Mouse (Mus musculus) cerebellum, postnatal 10 days (tissue): ENCODE measurements around the gene Aldh4a1.
A peak's percentile ranks its signal among the peaks of the same experiment; 100 is the strongest.

Experiments used
- DNase-seq, 2 experiments: peaks; one replicate each; pipeline ENCODE4 v3.0.0; 2021; ENCODE audit warnings: mixed read lengths in 2 of 2

The Aldh4a1 gene

GRCm38 (mm10) chr4:139622373-139623282, at the start of gene Aldh4a1:
Aldh4a1 (plus strand) TSS chr4:139622866.
- peak; percentile 93 to 95 for DNase-seq

- DNase-seq = peak in 1 of 2 experiments; percentile 17
Measured at GRCm38 (mm10) chr4:139572928-139573512, 49.6 kb upstream of the Aldh4a1 start.

GRCm38 (mm10) chr4:139574156-139574798, 48.4 kb upstream of the Aldh4a1 start:
- peak; percentile 99 to 100 for DNase-seq

GRCm38 (mm10) chr4:139574799-139575672, 47.6 kb upstream of the Aldh4a1 start:
- DNase-seq = peak; percentile 76 to 82

GRCm38 (mm10) chr4:139575673-139576003, 47.0 kb upstream of the Aldh4a1 start:
- no peak for DNase-seq

- DNase-seq = peak; percentile 50 to 59
Measured at GRCm38 (mm10) chr4:139576251-139576880, 46.3 kb upstream of the Aldh4a1 start.

GRCm38 (mm10) chr4:139577006-139577405, 45.7 kb upstream of the Aldh4a1 start:
- DNase-seq = peak in 1 of 2 experiments; percentile 33

- DNase-seq = no peak
Measured at GRCm38 (mm10) chr4:139578389-139578788, 44.3 kb upstream of the Aldh4a1 start.

- no peak for DNase-seq
Measured at GRCm38 (mm10) chr4:139579003-139579402, 43.7 kb upstream of the Aldh4a1 start.

GRCm38 (mm10) chr4:139579466-139579865, 43.2 kb upstream of the Aldh4a1 start:
- no peak for DNase-seq

- peak in 1 of 2 experiments; percentile 35 for DNase-seq
Measured at GRCm38 (mm10) chr4:139580663-139581336, 41.9 kb upstream of the Aldh4a1 start.

- DNase-seq = peak; percentile 52 to 55
Measured at GRCm38 (mm10) chr4:139581427-139582051, 41.1 kb upstream of the Aldh4a1 start.

- no peak for DNase-seq
Measured at GRCm38 (mm10) chr4:139582346-139582745, 40.3 kb upstream of the Aldh4a1 start.

GRCm38 (mm10) chr4:139582903-139583302, 39.8 kb upstream of the Aldh4a1 start:
- DNase-seq = no peak

- DNase-seq = no peak
Measured at GRCm38 (mm10) chr4:139583629-139584245, 38.9 kb upstream of the Aldh4a1 start.

GRCm38 (mm10) chr4:139584704-139585103, 38.0 kb upstream of the Aldh4a1 start:
- peak in 1 of 2 experiments; percentile 60 for DNase-seq

GRCm38 (mm10) chr4:139585713-139586112, 37.0 kb upstream of the Aldh4a1 start:
- no peak for DNase-seq

GRCm38 (mm10) chr4:139587370-139587769, 35.3 kb upstream of the Aldh4a1 start:
- peak in 1 of 2 experiments; percentile 48 for DNase-seq

GRCm38 (mm10) chr4:139587773-139588172, 34.9 kb upstream of the Aldh4a1 start:
- DNase-seq = peak in 1 of 2 experiments; percentile 44

GRCm38 (mm10) chr4:139589351-139590027, 33.2 kb upstream of the Aldh4a1 start:
- DNase-seq = peak; percentile 68 to 77
